Mouse (Mus musculus): ENCODE data around the gene Abhd17c. TPM values are rescaled to one million over a fixed set of nuclear protein-coding genes. Genes with fewer than 3 reads are reported as not detected.

Abhd17c gene
- total and polyA plus RNA-seq, 3 experiments = 35.3 to 44.0 (median 40.4) TPM

- dilution Hi-C loops (cut with MboI; ENCODE audit: extremely low pct_ligation_motif_present, extremely low pct_unique_long_range_greater_than_20kb, low sequenced_read_pairs) = no loop called here
Observed at GRCm38 (mm10) chr7:84077257-84078013, 74.3 kb downstream of the Abhd17c start.

GRCm38 (mm10) chr7:84074266-84074665, 77.4 kb downstream of the Abhd17c start:
- no peak for TF ChIP-seq MAX (IDR thresholded peaks at IDR 0.05; ENCODE audit: low read length)
- no peak for TF ChIP-seq ZKSCAN1 (IDR thresholded peaks at IDR 0.05; ENCODE audit: borderline replicate concordance, low read depth, low read length)
- TF ChIP-seq NELFE (IDR thresholded peaks at IDR 0.05; ENCODE audit: low read depth, low read length) = no peak
- TF ChIP-seq ELF1 (IDR thresholded peaks at IDR 0.05; ENCODE audit: low read depth, low read length) = no peak
- TF ChIP-seq POLR2A (IDR thresholded peaks at IDR 0.05; ENCODE audit: low read depth, low read length) = no peak
- TF ChIP-seq JUN (IDR thresholded peaks at IDR 0.05; ENCODE audit: insufficient read depth, low read depth, low read length) = no peak
- no peak for TF ChIP-seq KAT2A (IDR thresholded peaks at IDR 0.05; ENCODE audit: insufficient replicate concordance, low read length)
- no peak for TF ChIP-seq NRF1 (IDR thresholded peaks at IDR 0.05; ENCODE audit: low read depth, low read length)
- no peak for TF ChIP-seq USF2 (conservative IDR thresholded peaks at IDR 0.05; ENCODE audit: low read depth, low read length)
- no peak for TF ChIP-seq MAZ (IDR thresholded peaks at IDR 0.05; ENCODE audit: low read depth, low read length)
- TF ChIP-seq EP300 (IDR thresholded peaks at IDR 0.05; ENCODE audit: low read length) = no peak
- TF ChIP-seq PAX5 (IDR thresholded peaks at IDR 0.05; ENCODE audit: low read length) = no peak
- no peak for TF ChIP-seq MXI1 (IDR thresholded peaks at IDR 0.05; ENCODE audit: low read depth, low read length)
- no peak for TF ChIP-seq POLR2AphosphoS2 (IDR thresholded peaks at IDR 0.05; ENCODE audit: low read depth, low read length)
- Histone ChIP-seq H3K9ac (ENCODE audit: insufficient read depth, low read depth) (no peak overlapping the region), H3K4me1 (ENCODE audit: control insufficient read depth in 1 of 2, insufficient read depth in 2 of 2) (no peaks in the 10 kb centered on the region), H3K36me3 (replicated peaks in 1 of 2; ENCODE audit: control insufficient read depth in 1 of 2, insufficient read depth in 1 of 2, low read length in 1 of 2) (no peaks in the 10 kb centered on the region), H3K9me3 (replicated peaks; ENCODE audit: low read length) (no peaks in the 10 kb centered on the region), H3K79me2 (replicated peaks; ENCODE audit: control insufficient read depth, extremely low read depth, insufficient read depth, poor library complexity, severe bottlenecking) (no peaks in the 10 kb centered on the region), H3K27me3 (replicated peaks) (peaks cover 18% of the 10 kb centered on the region), H3K4me3 (replicated peaks in 1 of 3; ENCODE audit: low read depth in 2 of 3, low read length in 2 of 3, poor library complexity in 1 of 3) (no peak overlapping the region), H3K4me2 (ENCODE audit: insufficient read depth, low read depth, poor library complexity, severe bottlenecking) (no peak overlapping the region), H3K27ac (ENCODE audit: insufficient read depth, low read depth) (no peak overlapping the region)
- in situ Hi-C loops (cut with MboI; ENCODE audit: low pct_ligation_motif_present, low pct_unique_long_range_greater_than_20kb, low sequenced_read_pairs) = no loop called here
- no peak for DNase-seq (ENCODE audit: extremely low read depth)
- dilution Hi-C loops (cut with MboI; ENCODE audit: extremely low pct_ligation_motif_present, extremely low pct_unique_long_range_greater_than_20kb, low sequenced_read_pairs) = no loop called here

More at GRCm38 (mm10) chr7:84077257-84078013, 74.3 kb downstream of the Abhd17c start:
- H3K4me3 ChIP-seq (replicated peaks in 1 of 3; ENCODE audit: low read depth in 2 of 3, low read length in 2 of 3, poor library complexity in 1 of 3) = no peak overlapping the region
- H3K9ac ChIP-seq (ENCODE audit: insufficient read depth, low read depth) = no peak overlapping the region
- no peak overlapping the region for H3K27ac ChIP-seq (ENCODE audit: insufficient read depth, low read depth)
- no peaks in the 10 kb centered on the region for H3K79me2 ChIP-seq (replicated peaks; ENCODE audit: control insufficient read depth, extremely low read depth, insufficient read depth, poor library complexity, severe bottlenecking)
- peaks cover 26% of the 10 kb centered on the region for H3K27me3 ChIP-seq (replicated peaks)
- no peaks in the 10 kb centered on the region for H3K36me3 ChIP-seq (replicated peaks in 1 of 2; ENCODE audit: control insufficient read depth in 1 of 2, insufficient read depth in 1 of 2, low read length in 1 of 2)
- DNase-seq (ENCODE audit: extremely low read depth) = no peak
- H3K4me2 ChIP-seq (ENCODE audit: insufficient read depth, low read depth, poor library complexity, severe bottlenecking) = no peak overlapping the region
- in situ Hi-C loops (cut with MboI; ENCODE audit: low pct_ligation_motif_present, low pct_unique_long_range_greater_than_20kb, low sequenced_read_pairs) = no loop called here
- TF ChIP-seq MYC (IDR thresholded peaks at IDR 0.05; ENCODE audit: low read depth, low read length) = no peak
- no peaks in the 10 kb centered on the region for H3K4me1 ChIP-seq (ENCODE audit: control insufficient read depth in 1 of 2, insufficient read depth in 2 of 2)
- no peaks in the 10 kb centered on the region for H3K9me3 ChIP-seq (replicated peaks; ENCODE audit: low read length)
